16 mouse cellular contexts compared by ENCODE assay signal in the genomic region with DNA sequence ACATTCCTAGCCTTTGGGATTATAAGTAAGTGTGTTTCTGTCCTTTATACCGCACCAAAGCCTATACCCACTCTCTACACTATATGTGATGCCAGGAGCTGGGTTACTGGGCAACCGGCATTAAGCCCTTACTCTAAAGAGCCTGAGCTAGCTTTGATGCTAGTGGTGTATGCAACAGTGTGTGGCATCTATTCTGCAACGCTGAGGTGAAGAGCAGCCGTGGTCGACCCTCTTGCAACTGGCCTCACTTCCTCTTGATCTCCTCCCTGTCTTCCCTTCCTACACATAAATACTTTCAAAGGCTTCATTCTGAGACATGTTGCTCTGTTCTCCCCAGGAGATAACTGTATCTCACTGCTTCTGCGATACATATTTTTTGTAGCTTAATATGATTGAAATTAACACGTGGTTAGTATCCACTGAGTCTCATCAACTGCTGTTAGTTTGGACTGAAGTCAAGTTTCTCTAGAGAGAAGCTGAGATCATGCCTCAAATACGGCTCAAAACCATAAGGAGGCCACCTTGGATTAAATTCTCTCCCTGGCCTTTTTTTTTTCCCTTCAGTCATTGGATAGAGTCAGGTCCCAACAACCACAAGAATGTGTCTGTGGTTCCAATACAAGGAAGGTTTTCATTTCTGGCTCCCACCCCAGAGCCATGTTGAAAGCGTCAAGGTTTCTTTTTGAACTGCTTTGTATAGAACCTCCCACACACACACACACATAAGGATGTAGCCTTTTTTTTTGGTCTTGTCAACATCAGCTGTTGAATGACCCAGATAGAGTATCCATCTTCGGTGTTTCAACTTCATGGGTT.
A peak's percentile ranks its signal among the peaks of the same experiment; 100 is the strongest.
DNase-seq lines count a peak whose midpoint lies in the region; ATAC-seq lines count a peak whose summit lies in the region.
"Had no signal": no experiment of that assay in that cellular context is flagged by ENCODE, and none has a peak within 500 bp of the region (broad histone marks: within the 10 kb centered on the region; RNA-seq: fewer than 3 reads in every experiment).

No protein-coding gene starts in this region.

- peak; percentile 56 for ATAC-seq in frontal cortex, adult (ENCODE audit: low TSS enrichment)
- ATAC-seq in granulocyte monocyte progenitor cell, adult 5-6 weeks (replicated peaks; ENCODE audit: poor library complexity, severe bottlenecking) = peak; percentile 77
- ATAC-seq: forebrain, embryonic 14.5 days; midbrain, embryonic 13.5 days had no signal

- no peak for DNase-seq in frontal cortex, postnatal 10 days (ENCODE audit: low spot score in 2 of 2)
- DNase-seq in right cerebral cortex, postnatal 10 days (ENCODE audit: low spot score in 2 of 2) = peak; percentile 50 to 70
- DNase-seq in right cerebral cortex, postnatal 14 days = no peak
- DNase-seq in spleen, postnatal 4 days (ENCODE audit: low spot score in 2 of 2) = no peak
- DNase-seq in thymus, postnatal 0 days (ENCODE audit: low spot score) = no peak
- DNase-seq: adrenal gland, postnatal 25 days; cerebellum, adult 18-20 months; cerebellum, postnatal 36 days; gastrocnemius, adult 2 months; heart, adult 18-20 months; kidney, postnatal 36 days; thymus, adult 2 months had no signal

Comparison
In these comparisons a context has a peak if more than half of its experiments do, and no peak if none do; other contexts are left out.
1. DNase-seq: peak in right cerebral cortex, postnatal 10 days (2 of 2); none in frontal cortex, postnatal 10 days (0 of 2), right cerebral cortex, postnatal 14 days (single experiment), spleen, postnatal 4 days (0 of 2) and thymus, postnatal 0 days (single experiment).